Mouse (Mus musculus): ENCODE results near the gene Ifit2. TPM values are rescaled to one million over a fixed set of nuclear protein-coding genes. Genes with fewer than 3 reads are reported as not detected.
"Not testable (repeated sequence)": the region's sequence is repeated elsewhere in the genome, so short reads cannot be mapped to it uniquely, and the experiment has no call there.

Ifit2 gene
- polyA plus RNA-seq, 1 experiment, result 1.8 TPM

- no peaks in the 10 kb centered on the region for H3K79me2 ChIP-seq (ENCODE audit: control insufficient read depth, insufficient read depth)
- H3K4me3 ChIP-seq, result no peak overlapping the region
- H3ac ChIP-seq (ENCODE audit: control insufficient read depth, insufficient read length), result no peak overlapping the region
- H3K27me3 ChIP-seq (ENCODE audit: control insufficient read depth, insufficient read depth, insufficient read length), result no peaks in the 10 kb centered on the region
- H3K36me3 ChIP-seq (ENCODE audit: control insufficient read depth, insufficient read depth), result no peaks in the 10 kb centered on the region
- TF ChIP-seq MAX (IDR thresholded peaks at IDR 0.05; ENCODE audit: low read depth) (no peak), POLR2A (IDR thresholded peaks at IDR 0.05; ENCODE audit: insufficient read length, low read depth) (no peak), REST (IDR thresholded peaks at IDR 0.05; ENCODE audit: insufficient read depth, insufficient read length) (no peak), TCF12 (IDR thresholded peaks at IDR 0.05; ENCODE audit: insufficient read depth, poor library complexity, severe bottlenecking) (no peak), MYOG (IDR thresholded peaks at IDR 0.05; ENCODE audit: control insufficient read depth in 1 of 3, insufficient read depth in 1 of 3, insufficient read length in 2 of 3, low read depth in 2 of 3) (no peak), TCF3 (IDR thresholded peaks at IDR 0.05; ENCODE audit: insufficient read length, low read depth) (no peak), E2F4 (IDR thresholded peaks at IDR 0.05; ENCODE audit: insufficient read depth) (no peak), USF1 (IDR thresholded peaks at IDR 0.05; ENCODE audit: low read depth) (no peak), POLR2AphosphoS2 (IDR thresholded peaks at IDR 0.05; ENCODE audit: insufficient read length, low read depth) (no peak), SRF (IDR thresholded peaks at IDR 0.05; ENCODE audit: control insufficient read depth, insufficient read length, low read depth) (no peak), MYOD1 (IDR thresholded peaks at IDR 0.05; ENCODE audit: control insufficient read depth in 1 of 3, insufficient read length in 2 of 3, low read depth in 2 of 3) (no peak), CEBPB (IDR thresholded peaks at IDR 0.05; ENCODE audit: insufficient read depth, poor library complexity, severe bottlenecking) (no peak)
- H3K4me2 ChIP-seq (ENCODE audit: low read depth), result no peak overlapping the region
These were observed 20.6 kb downstream of the Ifit2 start for GRCm38 (mm10) chr19:34571080-34571479.

GRCm38 (mm10) chr19:34573650-34574049 lies 23.2 kb downstream of the Ifit2 start:
- no peak for TF ChIP-seq USF1 (IDR thresholded peaks at IDR 0.05; ENCODE audit: low read depth)
- no peak for TF ChIP-seq CEBPB (IDR thresholded peaks at IDR 0.05; ENCODE audit: insufficient read depth, poor library complexity, severe bottlenecking)
- no peak for TF ChIP-seq POLR2AphosphoS2 (IDR thresholded peaks at IDR 0.05; ENCODE audit: insufficient read length, low read depth)
- TF ChIP-seq TCF12 (IDR thresholded peaks at IDR 0.05; ENCODE audit: insufficient read depth, poor library complexity, severe bottlenecking), result no peak
- TF ChIP-seq MAX (IDR thresholded peaks at IDR 0.05; ENCODE audit: low read depth), result no peak
- no peak for TF ChIP-seq MYOD1 (IDR thresholded peaks at IDR 0.05; ENCODE audit: control insufficient read depth in 1 of 3, insufficient read length in 2 of 3, low read depth in 2 of 3)
- TF ChIP-seq SRF (IDR thresholded peaks at IDR 0.05; ENCODE audit: control insufficient read depth, insufficient read length, low read depth), result no peak
- TF ChIP-seq MYOG (IDR thresholded peaks at IDR 0.05; ENCODE audit: control insufficient read depth in 1 of 3, insufficient read depth in 1 of 3, insufficient read length in 2 of 3, low read depth in 2 of 3), result no peak
- TF ChIP-seq E2F4 (IDR thresholded peaks at IDR 0.05; ENCODE audit: insufficient read depth), result no peak
- no peak for TF ChIP-seq POLR2A (IDR thresholded peaks at IDR 0.05; ENCODE audit: insufficient read length, low read depth)
- no peak for TF ChIP-seq TCF3 (IDR thresholded peaks at IDR 0.05; ENCODE audit: insufficient read length, low read depth)
- no peak for TF ChIP-seq REST (IDR thresholded peaks at IDR 0.05; ENCODE audit: insufficient read depth, insufficient read length)

GRCm38 (mm10) chr19:34577121-34577520 lies 26.6 kb downstream of the Ifit2 start:
- H3K4me2 ChIP-seq (ENCODE audit: low read depth), result no peak overlapping the region
- H3K79me2 ChIP-seq (ENCODE audit: control insufficient read depth, insufficient read depth), result no peaks in the 10 kb centered on the region
- TF ChIP-seq MAX (IDR thresholded peaks at IDR 0.05; ENCODE audit: low read depth), result no peak
- no peak for TF ChIP-seq CEBPB (IDR thresholded peaks at IDR 0.05; ENCODE audit: insufficient read depth, poor library complexity, severe bottlenecking)
- no peak for TF ChIP-seq POLR2A (IDR thresholded peaks at IDR 0.05; ENCODE audit: insufficient read length, low read depth)
- TF ChIP-seq E2F4 (IDR thresholded peaks at IDR 0.05; ENCODE audit: insufficient read depth), result no peak
- no peak overlapping the region for H3K4me3 ChIP-seq
- H3ac ChIP-seq (ENCODE audit: control insufficient read depth, insufficient read length), result no peak overlapping the region
- H3K36me3 ChIP-seq (ENCODE audit: control insufficient read depth, insufficient read depth), result no peaks in the 10 kb centered on the region
- H3K27me3 ChIP-seq (ENCODE audit: control insufficient read depth, insufficient read depth, insufficient read length), result no peaks in the 10 kb centered on the region

More at GRCm38 (mm10) chr19:34573650-34574049, 23.2 kb downstream of the Ifit2 start:
- Histone ChIP-seq H3K4me2 (ENCODE audit: low read depth) (no peak overlapping the region), H3K36me3 (ENCODE audit: control insufficient read depth, insufficient read depth) (no peaks in the 10 kb centered on the region), H3K27me3 (ENCODE audit: control insufficient read depth, insufficient read depth, insufficient read length) (no peaks in the 10 kb centered on the region), H3K4me3 (no peak overlapping the region), H3ac (ENCODE audit: control insufficient read depth, insufficient read length) (no peak overlapping the region), H3K79me2 (ENCODE audit: control insufficient read depth, insufficient read depth) (no peaks in the 10 kb centered on the region)

- not testable (repeated sequence) for H3K27me3 ChIP-seq (ENCODE audit: control insufficient read depth, insufficient read depth, insufficient read length); H3K79me2 ChIP-seq (ENCODE audit: control insufficient read depth, insufficient read depth); H3ac ChIP-seq (ENCODE audit: control insufficient read depth, insufficient read length); H3K4me3 ChIP-seq; H3K36me3 ChIP-seq (ENCODE audit: control insufficient read depth, insufficient read depth)
- H3K4me2 ChIP-seq (ENCODE audit: low read depth), result peak overlapping the region; percentile 30
These were observed 32.2 kb downstream of the Ifit2 start for GRCm38 (mm10) chr19:34582696-34583095.

GRCm38 (mm10) chr19:34583126-34583766 lies 32.8 kb downstream of the Ifit2 start, which contains the start of gene Ifit3:
Gene Ifit3, plus strand, starts transcription at chr19:34583531.
- not testable (repeated sequence) for H3K27me3 ChIP-seq (ENCODE audit: control insufficient read depth, insufficient read depth, insufficient read length); H3K79me2 ChIP-seq (ENCODE audit: control insufficient read depth, insufficient read depth); H3ac ChIP-seq (ENCODE audit: control insufficient read depth, insufficient read length); H3K4me3 ChIP-seq; H3K36me3 ChIP-seq (ENCODE audit: control insufficient read depth, insufficient read depth)
- peak within 1 kb of the TSS; percentile 30 for H3K4me2 ChIP-seq (ENCODE audit: low read depth)

GRCm38 (mm10) chr19:34585740-34586458 lies 35.4 kb downstream of the Ifit2 start:
- H3K79me2 ChIP-seq (ENCODE audit: control insufficient read depth, insufficient read depth); H3K27me3 ChIP-seq (ENCODE audit: control insufficient read depth, insufficient read depth, insufficient read length); H3ac ChIP-seq (ENCODE audit: control insufficient read depth, insufficient read length); H3K4me2 ChIP-seq (ENCODE audit: low read depth); H3K4me3 ChIP-seq; H3K36me3 ChIP-seq (ENCODE audit: control insufficient read depth, insufficient read depth): not testable (repeated sequence)

GRCm38 (mm10) chr19:34587898-34588692 lies 37.6 kb downstream of the Ifit2 start:
- H3ac ChIP-seq (ENCODE audit: control insufficient read depth, insufficient read length); H3K36me3 ChIP-seq (ENCODE audit: control insufficient read depth, insufficient read depth); H3K4me3 ChIP-seq; H3K27me3 ChIP-seq (ENCODE audit: control insufficient read depth, insufficient read depth, insufficient read length); H3K79me2 ChIP-seq (ENCODE audit: control insufficient read depth, insufficient read depth); H3K4me2 ChIP-seq (ENCODE audit: low read depth): not testable (repeated sequence)

Data from myocyte (in vitro differentiated cells).